Mouse (Mus musculus): Measurements from ENCODE around the gene Galnt10.

- no peak for TF ChIP-seq EP300 (IDR thresholded peaks at IDR 0.05; ENCODE audit: insufficient read depth, low read depth, low read length)
- TF ChIP-seq POLR2A (IDR thresholded peaks at IDR 0.05; ENCODE audit: insufficient read depth, low read length) = no peak
- TF ChIP-seq CTCF (IDR thresholded peaks at IDR 0.05; ENCODE audit: low read depth, low read length) = no peak
These were observed 27.8 kb downstream of the Galnt10 start for GRCm38 (mm10) chr11:57672995-57673394.

Data from ES-Bruce4 (cell line).